Mouse (Mus musculus): Measurements from ENCODE around the gene Nfil3. TPM values are rescaled to one million over a fixed set of nuclear protein-coding genes. Genes with fewer than 3 reads are reported as not detected.

Nfil3 gene
- total and polyA plus RNA-seq, 3 experiments: 23.5 to 34.6 (median 30.0) TPM

- peak; percentile 68; the same call in 1 of the 2 replicates for TF ChIP-seq MXI1 (IDR thresholded peaks at IDR 0.05; ENCODE audit: low read depth, low read length)
- no peak for TF ChIP-seq SIN3A (IDR thresholded peaks at IDR 0.05; ENCODE audit: low read length)
- no peak for TF ChIP-seq MAFK (IDR thresholded peaks at IDR 0.05; ENCODE audit: insufficient replicate concordance, low read length)
- peak; percentile 57; the same call in 1 of the 2 replicates for TF ChIP-seq TCF12 (IDR thresholded peaks at IDR 0.05; ENCODE audit: low read depth, low read length)
- TF ChIP-seq NELFE (IDR thresholded peaks at IDR 0.05; ENCODE audit: low read depth, low read length): no peak
- TF ChIP-seq POLR2A (IDR thresholded peaks at IDR 0.05; ENCODE audit: low read depth, low read length): no peak
- peak; percentile 97 for TF ChIP-seq MYC (IDR thresholded peaks at IDR 0.05; ENCODE audit: low read depth, low read length)
- TF ChIP-seq KAT2A (IDR thresholded peaks at IDR 0.05; ENCODE audit: insufficient replicate concordance, low read length): no peak
- no peak for TF ChIP-seq CHD2 (IDR thresholded peaks at IDR 0.05; ENCODE audit: low read length)
- no peak; the same call in 1 of the 2 replicates for TF ChIP-seq SMC3 (IDR thresholded peaks at IDR 0.05; ENCODE audit: low read depth, low read length)
- no peak for TF ChIP-seq ZNF384 (IDR thresholded peaks at IDR 0.05; ENCODE audit: low read depth, low read length)
- peak; percentile 93 for TF ChIP-seq MAX (IDR thresholded peaks at IDR 0.05; ENCODE audit: low read length)
- TF ChIP-seq RCOR1 (conservative IDR thresholded peaks at IDR 0.05; ENCODE audit: low read depth, low read length): peak; percentile 92; the same call in 1 of the 2 replicates
Observed at GRCm38 (mm10) chr13:53024285-53024684, 43.4 kb upstream of the Nfil3 start (continued).

DNA sequence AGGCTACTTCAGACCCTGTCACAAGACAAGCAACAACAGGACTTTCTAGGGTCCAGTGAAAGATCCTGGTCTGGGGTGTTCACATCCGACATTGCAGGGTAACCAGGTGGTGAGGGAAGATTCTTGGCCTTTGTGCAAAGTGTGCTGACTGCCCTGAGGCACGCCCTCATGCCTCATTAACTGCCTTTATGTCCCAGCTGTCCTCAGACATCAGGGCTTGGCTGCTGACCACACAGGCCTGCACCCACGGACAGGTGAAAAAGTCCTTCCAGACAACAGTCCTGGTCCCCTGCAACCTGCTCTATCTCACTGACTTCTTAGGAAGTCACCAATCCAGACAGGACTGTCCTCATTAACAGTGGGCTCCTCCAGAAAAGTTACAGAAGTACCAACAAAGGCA lies 39.4 kb upstream of the Nfil3 start:
- Histone ChIP-seq H3K79me2 (replicated peaks; ENCODE audit: control insufficient read depth, extremely low read depth, insufficient read depth, poor library complexity, severe bottlenecking) (no peaks in the 10 kb centered on the region), H3K9me3 (replicated peaks; ENCODE audit: low read length) (no peaks in the 10 kb centered on the region), H3K4me3 (replicated peaks in 1 of 3; ENCODE audit: low read depth in 2 of 3, low read length in 2 of 3, poor library complexity in 1 of 3) (no peak overlapping the region), H3K27me3 (replicated peaks) (no peaks in the 10 kb centered on the region), H3K4me1 (ENCODE audit: control insufficient read depth in 1 of 2, insufficient read depth in 2 of 2) (peaks cover 7 to 24% of the 10 kb centered on the region in 2 experiments; a peak in 3 of 4 replicates), H3K27ac (ENCODE audit: insufficient read depth, low read depth) (no peak overlapping the region), H3K9ac (ENCODE audit: insufficient read depth, low read depth) (no peak overlapping the region), H3K4me2 (ENCODE audit: insufficient read depth, low read depth, poor library complexity, severe bottlenecking) (no peak overlapping the region), H3K36me3 (replicated peaks in 1 of 2; ENCODE audit: control insufficient read depth in 1 of 2, insufficient read depth in 1 of 2, low read length in 1 of 2) (no peaks in the 10 kb centered on the region)
- DNase-seq (ENCODE audit: extremely low read depth): no peak
- TF ChIP-seq USF1 (IDR thresholded peaks at IDR 0.05; ENCODE audit: low read depth, low read length) (no peak), MAX (IDR thresholded peaks at IDR 0.05; ENCODE audit: low read length) (no peak), JUND (conservative IDR thresholded peaks at IDR 0.05; ENCODE audit: low read depth, low read length) (no peak), HCFC1 (IDR thresholded peaks at IDR 0.05; ENCODE audit: low read depth, low read length) (no peak), NELFE (IDR thresholded peaks at IDR 0.05; ENCODE audit: low read depth, low read length) (no peak), TBP (conservative IDR thresholded peaks at IDR 0.05; ENCODE audit: low read depth, low read length) (no peak), SMC3 (IDR thresholded peaks at IDR 0.05; ENCODE audit: low read depth, low read length) (no peak), POLR2AphosphoS2 (IDR thresholded peaks at IDR 0.05; ENCODE audit: low read depth, low read length) (no peak), JUN (IDR thresholded peaks at IDR 0.05; ENCODE audit: insufficient read depth, low read depth, low read length) (no peak), CHD2 (IDR thresholded peaks at IDR 0.05; ENCODE audit: low read length) (no peak), RCOR1 (conservative IDR thresholded peaks at IDR 0.05; ENCODE audit: low read depth, low read length) (no peak), PAX5 (IDR thresholded peaks at IDR 0.05; ENCODE audit: low read length) (no peak), USF2 (conservative IDR thresholded peaks at IDR 0.05; ENCODE audit: low read depth, low read length) (no peak)
- dilution Hi-C loops (cut with MboI; ENCODE audit: extremely low pct_ligation_motif_present, extremely low pct_unique_long_range_greater_than_20kb, low sequenced_read_pairs): no loop called here
- in situ Hi-C loops (cut with MboI; ENCODE audit: low pct_ligation_motif_present, low pct_unique_long_range_greater_than_20kb, low sequenced_read_pairs): no loop called here
